Mouse (Mus musculus) megakaryocyte progenitor cell, adult 5-6 weeks (primary cell): ENCODE results near the gene Ptprn2. TPM values are rescaled to one million over a fixed set of nuclear protein-coding genes. Genes with fewer than 3 reads are reported as not detected.

Experiments
- ATAC-seq: replicated peaks from 2 replicates; pipeline ENCODE4 v1.8.0; 2016; ENCODE audit warnings: mild to moderate bottlenecking, moderate TSS enrichment, inconsistent platforms; ENCODE audit not compliant: poor library complexity
- total RNA-seq, 2 experiments: library from RNA; stranded (forward) in 1 of 2; stranded (reverse) in 1 of 2; fragments of 157-497, 149-512 nt in 1 of 2; fragments of 200-1000 nt in 1 of 2; gene quantifications; 2 replicates each; pipeline versions ENCODE4 v1.2.3 to v1.2.4; 2015 to 2017

Gene Ptprn2
- total RNA-seq, 2 experiments from 2014 or later = not detected

GRCm38 (mm10) chr12:117041409-117041808 lies 555.9 kb downstream of the Ptprn2 start:
- no peak for ATAC-seq

GRCm38 (mm10) chr12:117042706-117043105 lies 557.2 kb downstream of the Ptprn2 start:
- ATAC-seq = no peak

GRCm38 (mm10) chr12:117047384-117048251 lies 562.1 kb downstream of the Ptprn2 start:
- ATAC-seq = no peak

- ATAC-seq = no peak
Observed at GRCm38 (mm10) chr12:117049829-117050228, 564.3 kb downstream of the Ptprn2 start.

GRCm38 (mm10) chr12:117053223-117053850 lies 567.8 kb downstream of the Ptprn2 start:
- no peak for ATAC-seq

GRCm38 (mm10) chr12:117053851-117054769 lies 568.6 kb downstream of the Ptprn2 start:
- ATAC-seq = no peak

GRCm38 (mm10) chr12:117054925-117055570 lies 569.5 kb downstream of the Ptprn2 start:
- no peak for ATAC-seq

GRCm38 (mm10) chr12:117058184-117058958 lies 572.9 kb downstream of the Ptprn2 start:
- ATAC-seq = 0 out of 2 replicates have a peak, but pooled peaks have one; percentile 20

- ATAC-seq = no peak
Observed at GRCm38 (mm10) chr12:117058975-117059374, 573.5 kb downstream of the Ptprn2 start.

GRCm38 (mm10) chr12:117077664-117078063 lies 592.1 kb downstream of the Ptprn2 start:
- ATAC-seq = peak; percentile 96

GRCm38 (mm10) chr12:117078945-117079344 lies 593.4 kb downstream of the Ptprn2 start:
- ATAC-seq = no peak

- ATAC-seq = no peak
Observed at GRCm38 (mm10) chr12:117079724-117080123, 594.2 kb downstream of the Ptprn2 start.

- no peak for ATAC-seq
Observed at GRCm38 (mm10) chr12:117083856-117084701, 598.6 kb downstream of the Ptprn2 start.

- no peak for ATAC-seq
Observed at GRCm38 (mm10) chr12:117084702-117085409, 599.3 kb downstream of the Ptprn2 start.

- ATAC-seq = no peak
Observed at GRCm38 (mm10) chr12:117085661-117086335, 600.3 kb downstream of the Ptprn2 start.

- no peak for ATAC-seq
Observed at GRCm38 (mm10) chr12:117092345-117093107, 607.0 kb downstream of the Ptprn2 start.

- ATAC-seq = no peak
Observed at GRCm38 (mm10) chr12:117095941-117096340, 610.4 kb downstream of the Ptprn2 start.
